Mouse (Mus musculus): ENCODE measurements around the gene Fndc1.
A peak's percentile ranks its signal among the peaks of the same experiment; 100 is the strongest.

Gene Fndc1

DNA sequence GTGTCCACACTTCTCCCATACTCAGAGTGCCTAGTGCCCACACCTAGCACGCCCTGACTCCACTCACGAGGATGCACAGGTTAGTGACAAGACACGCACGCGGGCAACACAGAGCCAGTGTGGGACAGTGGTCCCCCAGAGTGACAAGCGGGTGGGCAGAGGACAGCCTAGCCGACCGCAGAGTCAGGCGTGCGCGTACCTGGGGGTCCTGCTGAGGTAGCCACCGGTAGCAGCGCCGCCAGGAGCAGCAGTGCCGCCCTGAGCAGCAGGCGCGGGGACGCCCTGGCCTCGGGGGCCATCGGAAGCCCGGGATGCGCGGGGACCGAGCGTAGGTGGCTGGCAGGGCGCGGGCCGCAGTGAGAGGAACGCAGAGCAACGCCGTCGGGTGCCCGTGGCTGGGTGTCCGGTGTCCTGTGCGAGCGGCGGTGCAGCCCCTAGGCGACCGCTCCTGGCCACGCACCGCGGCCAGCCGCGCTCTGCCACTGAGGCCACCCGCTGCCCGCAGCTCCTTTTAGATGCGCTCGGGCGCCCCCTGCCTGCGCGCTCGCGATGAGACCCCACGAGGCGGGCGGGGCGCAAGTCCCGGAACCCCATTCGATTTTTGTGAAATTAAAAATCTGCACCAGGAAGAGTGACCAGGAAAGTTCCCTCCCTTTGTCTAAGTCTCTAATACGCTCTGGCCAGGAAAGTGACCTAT, at the start of gene Fndc1:
Gene Fndc1, minus strand, starts transcription at position 484 of the 697 bp plus-strand sequence.
- DNase-seq (ENCODE audit: low spot score in 2 of 2) = peak in 1 of 2 experiments; percentile 70

DNA sequence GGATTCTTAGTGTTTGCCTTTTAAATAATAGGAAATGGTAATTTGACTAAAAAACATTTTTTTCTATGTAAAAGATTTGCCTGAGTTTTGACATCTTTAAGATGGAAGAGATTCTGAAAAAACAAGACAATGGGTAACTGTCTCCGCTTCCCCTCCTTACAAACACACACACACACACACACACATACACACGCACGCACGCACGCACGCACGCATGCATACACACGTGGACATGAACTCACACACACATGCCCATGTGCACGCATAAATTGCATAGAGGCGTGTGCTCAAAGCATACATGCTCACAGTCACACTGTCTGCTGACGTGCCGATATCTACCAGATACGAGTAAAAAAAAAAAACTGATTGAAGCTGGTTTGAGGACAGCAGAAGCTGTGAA, 49.4 kb upstream of the Fndc1 start:
- DNase-seq (ENCODE audit: low spot score in 2 of 2) = no peak

DNA sequence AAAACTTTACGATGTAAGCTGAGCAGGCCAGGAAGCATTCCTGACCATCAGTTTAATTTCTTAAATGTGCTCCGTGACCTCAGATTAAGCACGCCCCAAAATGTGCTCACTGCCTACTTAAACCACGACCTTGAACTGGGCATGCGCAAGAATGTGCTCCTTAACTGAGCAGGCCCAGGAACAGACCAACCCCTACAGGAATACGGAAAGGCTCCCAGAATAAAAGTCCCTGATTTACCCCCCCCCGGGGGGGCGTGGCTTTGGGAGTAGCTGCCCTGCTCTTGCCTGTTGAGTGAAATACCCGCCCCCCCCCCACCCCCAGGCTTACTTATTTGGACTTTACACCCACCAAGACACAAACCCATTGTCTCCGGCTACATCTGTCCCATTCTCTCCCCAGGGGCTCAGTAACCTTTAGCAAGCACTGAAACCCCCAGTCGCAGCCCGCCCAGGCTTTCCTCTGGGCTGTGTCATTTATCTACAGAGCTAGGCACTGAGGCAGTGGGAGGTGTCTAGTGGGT, 48.9 kb upstream of the Fndc1 start:
- no peak for DNase-seq (ENCODE audit: low spot score in 2 of 2)

DNA sequence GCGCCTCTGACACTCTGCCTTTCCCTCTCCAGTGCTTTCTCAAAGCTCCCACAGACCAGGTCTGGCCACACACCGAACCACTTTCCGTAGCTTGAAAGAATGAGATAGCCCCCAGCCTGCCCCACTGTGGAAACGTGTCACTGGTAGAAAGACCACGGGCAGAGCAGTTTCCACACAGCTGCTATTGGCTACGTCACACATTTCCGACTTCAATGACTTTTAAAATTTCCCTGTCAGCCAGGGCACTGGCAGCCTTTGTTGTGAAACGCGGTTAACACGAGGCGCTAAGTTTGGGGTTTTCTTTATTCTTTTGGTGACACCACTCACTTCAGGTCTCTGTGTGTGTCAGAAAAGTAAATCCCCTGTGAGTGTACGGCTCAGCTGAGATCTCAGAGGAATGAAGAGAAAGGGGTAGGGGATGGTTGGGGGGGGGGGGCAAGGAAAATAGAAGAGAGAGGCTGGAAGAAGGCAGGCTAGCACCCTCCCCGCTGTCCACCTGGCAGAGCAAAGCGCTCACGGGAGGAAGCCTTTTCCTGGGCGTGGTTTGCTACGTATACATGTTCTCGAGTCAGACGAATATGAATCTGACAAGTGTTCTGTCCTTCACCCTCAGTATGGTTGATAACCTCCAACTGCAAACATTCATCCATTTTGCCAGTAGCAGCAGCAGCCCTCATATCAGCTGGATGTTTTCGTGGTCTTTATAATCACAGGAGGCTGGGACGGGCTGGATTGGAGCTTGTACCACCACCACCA, 47.9 kb upstream of the Fndc1 start:
- DNase-seq (ENCODE audit: low spot score in 2 of 2) = no peak

DNA sequence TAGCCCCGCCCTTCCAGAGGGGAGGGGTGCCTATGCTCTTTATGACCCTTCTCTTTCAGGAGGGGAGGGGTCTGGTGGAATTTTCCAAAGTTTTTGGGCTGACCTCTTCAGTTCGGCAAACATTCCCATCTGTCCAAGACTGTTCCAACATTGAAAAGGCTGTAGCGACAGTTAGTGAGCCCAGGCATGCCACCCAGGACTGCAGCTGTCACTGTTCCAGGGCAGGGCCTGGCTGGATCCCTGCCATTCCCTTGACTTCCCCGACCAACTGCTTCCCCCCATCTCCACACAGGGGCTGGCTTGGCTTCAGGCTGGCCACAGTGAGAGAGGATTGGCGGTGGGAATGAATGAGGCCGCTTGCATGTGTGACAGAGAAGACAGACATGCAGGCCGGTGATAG, 46.3 kb upstream of the Fndc1 start:
- DNase-seq (ENCODE audit: low spot score in 2 of 2) = no peak

DNA sequence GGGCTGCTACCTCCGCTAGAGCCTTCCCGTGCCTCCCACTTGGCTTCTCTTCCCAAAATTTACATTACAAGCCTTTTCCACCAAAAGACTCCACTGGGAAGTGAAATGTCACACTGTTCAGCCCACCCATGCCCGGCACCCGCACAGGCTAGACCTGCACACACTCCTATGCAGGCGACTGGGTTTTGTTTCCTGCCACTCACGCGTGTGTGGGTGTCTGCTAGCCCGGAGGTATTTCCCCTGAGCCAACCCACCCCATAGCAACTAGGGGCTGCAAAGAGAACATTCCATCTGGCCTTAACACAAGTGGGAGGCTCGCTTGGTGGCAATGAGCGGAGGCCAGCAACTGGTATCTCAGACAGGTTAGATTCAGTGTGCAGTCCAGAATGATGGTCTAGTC, 44.7 kb upstream of the Fndc1 start:
- DNase-seq (ENCODE audit: low spot score in 2 of 2) = no peak

DNA sequence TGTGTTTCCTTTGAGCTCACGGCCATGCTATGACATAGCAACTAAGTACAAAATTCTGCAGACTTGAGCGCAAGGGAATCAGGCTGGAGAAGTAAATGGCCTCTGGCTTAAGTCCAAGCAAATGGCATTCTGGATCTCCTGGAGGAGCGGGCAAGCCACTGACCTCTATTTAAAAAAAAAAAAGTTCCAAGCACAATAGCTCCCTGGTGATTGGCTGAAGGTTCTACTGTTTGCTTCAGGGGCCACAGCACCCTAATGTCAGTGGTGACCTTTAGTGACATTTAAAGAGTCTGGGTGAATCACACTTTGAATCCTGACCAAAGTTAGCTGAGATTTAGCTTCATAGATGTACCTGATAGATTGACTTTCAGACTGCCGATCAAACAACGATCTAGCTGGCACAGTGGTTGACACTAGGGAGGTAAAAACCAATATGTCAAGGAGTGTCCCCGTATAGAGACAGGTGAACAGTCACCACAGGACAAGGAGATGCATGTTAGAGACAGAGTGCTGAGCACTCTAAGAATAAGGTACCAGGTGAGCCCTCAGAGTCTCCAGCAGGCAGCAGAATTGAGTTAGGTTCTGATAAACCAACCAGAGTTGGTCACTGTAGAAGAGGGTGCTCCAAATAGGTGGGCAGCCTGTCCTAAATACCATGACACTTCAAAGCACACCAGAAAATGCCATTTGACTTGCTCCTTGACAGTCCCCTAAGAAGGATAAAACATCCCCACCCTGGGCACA, 43.9 kb upstream of the Fndc1 start:
- DNase-seq (ENCODE audit: low spot score in 2 of 2) = no peak

DNA sequence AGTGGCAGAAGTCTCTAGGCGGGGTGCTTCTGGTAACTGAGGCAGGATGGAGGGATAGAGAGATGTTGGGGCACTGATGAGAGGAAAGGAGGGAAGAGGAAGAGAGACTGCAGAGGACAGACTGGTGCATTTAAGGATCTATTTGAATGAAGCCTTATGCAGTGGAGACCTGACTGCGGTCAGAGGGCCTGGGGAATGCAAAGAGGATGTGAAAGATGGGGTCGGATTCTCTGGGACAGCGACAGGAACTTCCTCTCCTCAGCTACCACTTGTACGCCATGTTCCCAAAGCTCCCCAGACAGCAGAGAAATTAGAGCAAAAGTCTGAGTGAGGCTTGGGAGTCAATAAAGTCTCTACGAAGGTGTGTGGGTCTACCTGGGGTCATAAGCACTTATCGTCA, 42.0 kb upstream of the Fndc1 start:
- DNase-seq (ENCODE audit: low spot score in 2 of 2) = no peak

DNA sequence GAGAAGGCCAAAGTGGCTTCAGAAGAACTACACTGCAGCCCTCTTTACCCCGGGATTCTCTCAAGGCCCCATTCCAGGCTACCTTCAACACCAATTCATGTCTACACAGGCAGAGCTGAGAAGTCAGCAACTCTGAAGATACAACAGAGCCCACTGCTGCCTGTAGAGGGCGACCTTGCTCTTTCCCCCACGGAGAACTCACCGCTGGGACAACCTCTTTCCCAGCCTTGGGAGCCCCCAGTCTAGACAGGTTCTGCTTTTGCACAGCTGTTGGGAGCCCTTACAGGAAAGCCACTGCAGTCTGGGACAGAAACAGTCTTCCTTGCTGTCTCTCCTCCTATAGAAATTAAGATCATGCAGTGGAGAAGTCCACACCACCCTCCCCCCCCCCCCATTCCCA, 41.5 kb upstream of the Fndc1 start:
- DNase-seq (ENCODE audit: low spot score in 2 of 2) = peak; percentile 64 to 85

DNA sequence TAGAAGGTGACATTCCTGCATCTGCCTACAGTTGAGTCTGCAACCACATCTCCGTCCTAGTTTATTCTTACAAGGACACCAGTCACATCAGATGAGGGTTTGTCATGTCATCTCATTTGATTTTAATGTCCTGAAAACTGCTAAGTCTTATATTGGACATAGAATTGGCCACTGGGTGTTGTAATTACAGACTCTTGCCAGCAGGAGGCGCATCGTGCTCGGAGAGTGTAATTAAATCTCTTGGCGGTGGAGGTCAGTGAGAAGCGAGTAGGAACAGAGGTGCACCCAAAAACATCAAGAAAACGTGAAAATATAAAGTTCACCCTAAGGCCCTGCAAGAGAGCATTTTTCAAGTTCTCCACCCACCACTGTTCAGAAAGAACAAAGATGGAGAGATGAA, 37.6 kb upstream of the Fndc1 start:
- DNase-seq (ENCODE audit: low spot score in 2 of 2) = peak; percentile 37 to 79

DNA sequence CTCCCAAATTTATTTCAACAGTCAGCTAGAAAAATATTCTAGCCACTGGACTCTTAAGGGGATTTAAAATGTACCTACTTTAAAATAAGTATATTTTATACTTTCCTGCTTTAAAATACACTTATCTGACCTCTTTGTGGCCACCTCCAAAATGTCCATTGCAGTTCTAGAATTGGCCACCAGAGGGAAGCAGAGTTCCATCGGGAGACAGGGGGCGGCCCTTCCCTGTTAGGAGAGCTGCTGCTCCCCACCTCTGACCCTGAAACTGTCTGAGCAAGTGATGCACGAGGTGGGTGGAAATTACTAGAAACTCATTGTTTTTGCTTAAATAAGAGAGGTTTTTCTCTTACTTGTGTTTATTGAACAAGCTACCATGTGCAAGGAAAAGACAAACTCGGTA, 36.6 kb upstream of the Fndc1 start:
- DNase-seq (ENCODE audit: low spot score in 2 of 2) = peak; percentile 62 to 90

DNA sequence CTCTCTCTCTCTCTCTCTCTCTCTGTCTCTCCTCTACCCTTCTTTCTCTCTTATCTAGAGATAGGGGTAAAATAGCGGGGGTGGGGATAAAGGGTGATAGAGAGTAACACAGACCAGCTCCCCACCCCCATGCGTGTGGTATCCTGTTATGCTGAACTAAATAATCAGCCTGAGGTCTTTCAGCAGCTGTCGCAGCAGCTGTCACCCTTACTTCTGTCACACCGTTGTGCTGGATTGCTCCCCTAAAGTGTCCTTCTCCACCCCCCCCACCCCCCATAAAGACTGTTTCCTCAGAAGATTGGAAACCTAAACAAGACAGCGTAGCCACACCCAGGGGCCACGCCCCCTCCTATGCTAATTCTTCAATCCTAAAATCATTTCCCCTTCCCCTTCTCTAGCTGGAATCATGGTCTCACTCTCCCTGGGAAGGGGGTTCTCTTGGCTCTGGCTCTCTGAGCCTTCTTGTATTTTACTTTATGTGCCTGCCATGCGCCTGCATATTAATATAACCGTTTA, 33.8 kb upstream of the Fndc1 start:
- no peak for DNase-seq (ENCODE audit: low spot score in 2 of 2)

DNA sequence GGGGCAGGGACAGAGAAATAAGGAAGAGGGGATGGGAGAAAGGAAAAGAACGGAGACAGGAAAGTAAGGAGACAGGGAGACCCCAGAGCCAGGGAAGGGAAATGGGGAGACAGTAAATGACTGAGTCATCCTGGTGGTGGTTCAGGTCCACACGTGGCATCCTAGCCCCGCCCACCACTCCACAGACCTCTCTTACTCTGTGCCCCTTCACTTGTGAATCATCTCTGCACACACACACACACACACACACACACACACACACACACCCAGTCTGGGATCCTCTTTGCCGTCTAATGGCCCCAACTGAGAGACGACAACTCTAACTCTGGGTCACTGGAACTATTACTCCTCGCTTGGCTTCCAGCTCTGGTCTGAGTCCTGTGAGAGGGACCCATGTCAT, 30.6 kb upstream of the Fndc1 start:
- no peak for DNase-seq (ENCODE audit: low spot score in 2 of 2)

DNA sequence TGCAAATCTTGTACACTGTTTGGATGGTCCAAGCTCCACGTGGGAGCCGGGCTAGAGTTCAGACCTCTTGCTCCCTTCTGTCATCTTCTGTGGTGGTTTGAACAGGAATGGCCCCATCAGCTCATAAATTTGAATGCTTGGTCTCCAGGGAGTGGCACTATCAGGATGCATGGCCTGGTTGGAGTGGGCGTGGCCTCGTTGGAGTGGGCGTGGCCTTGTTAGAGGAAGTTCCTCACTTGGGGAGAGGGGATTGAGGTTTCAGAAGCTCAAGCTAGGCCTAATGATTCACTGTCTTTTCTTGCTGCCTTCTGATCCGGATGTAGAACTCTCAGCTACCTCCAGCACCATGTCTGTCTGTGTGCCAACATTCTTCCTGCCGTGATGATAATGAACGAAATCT, 28.7 kb upstream of the Fndc1 start:
- no peak for DNase-seq (ENCODE audit: low spot score in 2 of 2)

DNA sequence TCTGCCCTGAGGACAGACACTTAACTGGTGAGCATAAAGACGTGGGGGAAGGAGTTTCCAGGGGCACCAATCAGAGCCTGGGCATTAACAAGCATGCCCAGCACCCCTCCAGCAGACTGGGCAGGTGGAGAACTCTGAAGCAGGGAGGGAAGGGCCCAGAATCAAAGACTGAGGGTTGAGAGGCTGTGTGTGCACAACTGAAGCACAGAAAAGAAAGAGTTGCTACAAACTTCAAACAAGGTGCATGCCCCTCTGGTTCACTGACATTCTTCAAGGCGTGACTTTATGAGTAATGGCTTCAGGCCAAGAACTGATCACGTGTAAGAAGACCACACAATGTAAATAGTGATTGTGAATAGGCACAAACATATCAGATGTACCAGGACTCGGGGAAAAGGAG, 24.9 kb upstream of the Fndc1 start:
- no peak for DNase-seq (ENCODE audit: low spot score in 2 of 2)

DNA sequence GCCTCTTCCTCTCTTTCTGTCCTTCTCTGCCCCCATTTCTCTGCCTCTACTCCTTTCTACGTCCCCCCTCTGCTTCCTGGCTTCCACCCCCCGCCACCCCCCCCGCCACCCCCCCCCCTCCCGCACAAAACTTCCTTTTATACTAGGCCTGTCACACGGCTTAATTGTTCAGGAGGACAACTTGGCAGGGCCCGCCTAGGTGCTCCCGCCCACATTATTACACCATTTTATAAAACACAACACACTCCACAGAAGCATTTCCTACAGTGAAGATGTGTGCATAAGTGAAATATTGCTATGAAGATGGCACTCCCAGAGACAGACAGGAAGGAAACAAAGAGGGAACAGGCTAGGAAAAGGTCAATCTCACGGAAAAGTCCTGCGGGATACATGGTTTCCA, 24.4 kb upstream of the Fndc1 start:
- DNase-seq (ENCODE audit: low spot score in 2 of 2) = no peak

DNA sequence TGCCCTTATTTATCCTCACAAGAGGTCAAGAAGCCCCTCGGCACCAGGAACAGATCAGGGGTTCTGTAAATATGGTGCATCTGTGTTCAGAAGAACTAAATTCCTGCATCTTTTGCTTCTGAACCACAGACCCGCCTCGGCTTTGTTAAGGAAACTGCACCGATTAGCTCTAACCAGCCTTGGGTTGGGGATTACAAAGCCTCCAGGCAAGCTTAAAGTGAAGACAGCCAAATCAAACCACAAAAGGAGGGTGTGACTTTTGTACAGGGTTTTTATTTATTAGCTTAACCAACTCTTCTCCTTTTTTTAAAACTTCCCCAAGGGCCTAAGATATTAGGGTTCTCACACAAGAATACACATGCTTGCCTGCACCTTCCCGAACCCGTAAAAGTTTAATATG, 23.1 kb upstream of the Fndc1 start:
- DNase-seq (ENCODE audit: low spot score in 2 of 2) = no peak

DNA sequence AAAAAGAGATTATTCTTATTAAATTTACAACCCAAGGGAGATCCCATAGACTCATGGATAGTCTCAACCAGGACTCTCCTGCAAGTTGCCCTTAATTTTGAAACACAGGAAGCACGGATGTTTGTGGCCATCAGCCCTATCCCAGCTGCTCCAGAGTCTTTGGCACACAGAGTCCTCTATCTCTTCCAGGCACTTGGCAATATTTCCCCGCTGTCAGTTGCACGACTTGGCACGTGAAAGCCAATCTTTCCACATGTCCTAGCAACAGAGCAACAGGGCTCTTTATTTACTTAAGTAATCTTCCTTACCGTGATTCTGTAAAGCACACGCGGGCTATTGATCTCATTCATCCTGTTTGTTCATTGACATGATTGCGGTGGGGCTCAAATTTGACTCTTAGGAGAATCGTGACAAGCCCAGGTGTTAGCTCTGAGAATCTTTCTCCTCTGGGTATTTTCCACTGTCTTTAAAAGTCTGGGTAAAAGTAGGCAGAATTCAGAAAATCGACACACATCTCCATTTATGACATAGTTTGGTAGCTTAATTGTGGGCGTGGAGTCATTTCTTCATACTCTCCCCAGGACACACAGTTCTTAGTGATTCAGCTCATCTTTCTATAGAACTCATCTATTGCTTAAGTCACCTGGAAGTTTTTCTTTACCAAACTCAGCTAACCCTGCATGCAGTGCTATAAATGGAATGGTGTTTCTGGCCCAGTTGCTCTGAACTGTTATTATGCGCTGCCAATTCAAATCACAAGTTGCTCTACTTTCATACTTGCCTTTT, 13.6 kb upstream of the Fndc1 start:
- DNase-seq (ENCODE audit: low spot score in 2 of 2) = no peak

DNA sequence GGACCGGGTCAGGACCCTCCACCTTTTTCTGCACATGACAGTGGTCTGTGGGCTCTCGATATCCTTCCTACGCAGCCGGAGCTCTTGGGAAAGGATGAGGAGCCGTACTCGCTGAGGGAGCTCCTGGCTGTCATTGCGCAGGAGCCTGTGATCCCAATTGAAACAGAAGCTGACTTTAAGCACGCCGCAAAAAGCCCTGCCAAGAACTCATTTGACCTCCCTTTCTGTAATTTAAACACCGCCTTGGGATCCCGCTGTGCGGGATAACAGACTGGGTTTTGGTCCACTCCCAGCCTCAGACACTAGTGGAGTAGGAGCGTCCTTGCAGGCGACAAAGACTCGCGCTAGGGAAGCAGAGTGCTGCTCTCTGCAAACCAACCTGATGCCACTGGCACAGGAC, 484 bp upstream of the Fndc1 start:
- no peak for DNase-seq (ENCODE audit: low spot score in 2 of 2)

DNA sequence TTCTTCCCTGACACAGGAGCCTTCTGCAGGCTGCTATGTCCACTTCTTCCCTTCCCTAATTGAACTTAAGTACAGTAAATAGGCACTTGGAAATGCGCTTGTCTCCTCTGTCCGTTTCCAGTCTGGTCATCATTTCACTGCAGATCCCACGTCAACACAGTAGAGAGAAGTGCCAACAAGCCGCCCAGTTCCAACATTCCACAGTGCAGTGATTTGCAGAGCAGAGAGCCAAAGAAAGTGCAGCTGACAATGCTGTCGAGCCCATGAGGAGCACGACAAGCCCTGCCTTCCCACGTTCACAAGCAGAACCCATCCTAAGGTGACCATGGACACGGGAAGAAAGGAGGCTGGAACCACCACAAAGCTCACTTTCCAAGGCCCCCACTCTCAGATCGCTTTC, 1.7 kb downstream of the Fndc1 start:
- no peak for DNase-seq (ENCODE audit: low spot score in 2 of 2)

DNA sequence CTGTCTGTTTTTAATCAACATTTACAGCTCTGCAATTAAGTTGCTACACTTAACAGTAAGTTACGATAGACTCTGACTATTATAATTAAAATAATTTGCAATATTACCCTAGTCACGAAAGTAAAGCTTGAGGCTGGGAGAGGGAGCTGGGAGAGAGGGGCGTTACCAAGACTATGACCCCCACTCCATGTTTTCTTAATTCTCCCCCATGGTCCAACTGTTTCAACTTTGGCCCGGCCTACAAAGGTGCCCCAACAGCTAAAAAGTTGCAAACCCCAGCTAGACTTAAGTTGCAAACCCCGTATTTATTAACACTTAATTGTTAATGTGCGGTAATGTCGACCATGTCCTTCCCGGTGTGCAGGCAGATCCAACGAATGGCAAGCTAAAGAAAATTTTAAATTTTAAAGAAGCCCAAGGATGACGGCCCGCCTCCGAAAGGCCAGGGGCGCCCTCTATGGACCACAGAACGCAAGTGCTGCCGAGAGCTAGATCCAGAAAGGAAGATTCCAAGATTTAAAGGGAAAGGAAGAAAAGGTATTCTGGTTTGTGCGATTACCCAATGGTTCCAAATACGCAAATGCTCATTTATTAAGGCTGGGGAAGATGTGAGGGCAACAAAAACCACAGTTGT, 5.4 kb downstream of the Fndc1 start:
- DNase-seq (ENCODE audit: low spot score in 2 of 2) = no peak
